Mouse (Mus musculus) ES-CJ7 (cell line): ENCODE measurements around the gene Ribc2.

Source experiments
- DNase-seq: peaks from one replicate; pipeline ENCODE4 v3.0.0; 2011; ENCODE audit warnings: low read depth, low spot score

Gene Ribc2

DNA sequence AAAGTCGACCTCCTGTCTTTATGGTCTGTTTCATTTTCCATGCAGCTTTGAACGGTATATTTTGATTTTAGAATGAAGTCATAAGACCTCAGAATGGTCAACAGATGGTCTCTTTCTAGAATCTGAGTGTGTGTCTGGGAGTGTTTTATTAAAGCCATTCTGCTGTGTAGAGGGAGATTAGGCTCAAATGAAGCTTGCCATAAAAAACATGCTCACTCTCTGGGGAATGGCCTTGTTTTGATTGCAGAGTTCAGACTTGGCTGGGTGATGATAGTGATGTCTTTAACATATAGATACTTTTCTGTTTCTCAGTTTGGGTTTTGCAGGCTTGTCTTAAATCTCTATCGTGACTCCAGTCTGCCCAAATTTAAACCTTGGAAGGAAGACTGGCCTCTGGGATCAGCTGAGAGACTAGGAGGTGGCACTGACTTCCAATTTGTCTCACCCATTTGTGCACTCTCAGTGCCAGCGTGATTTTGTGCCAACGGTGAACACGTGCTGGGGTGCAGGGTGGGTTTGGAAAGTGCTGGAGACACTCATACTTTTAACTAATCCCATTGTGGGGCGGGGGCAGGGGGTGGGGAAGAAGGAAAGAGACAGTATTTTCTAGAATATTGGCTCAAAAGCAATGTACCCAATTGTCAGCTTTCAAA, 47.8 kb downstream of the Ribc2 start:
- DNase-seq: no peak

- no peak for DNase-seq
Measured at GRCm38 (mm10) chr15:85180368-85180767, 48.5 kb downstream of the Ribc2 start.

- DNase-seq: no peak
Measured at GRCm38 (mm10) chr15:85182063-85182462, 50.2 kb downstream of the Ribc2 start.

GRCm38 (mm10) chr15:85186916-85187315, 55.0 kb downstream of the Ribc2 start:
- no peak for DNase-seq

DNA sequence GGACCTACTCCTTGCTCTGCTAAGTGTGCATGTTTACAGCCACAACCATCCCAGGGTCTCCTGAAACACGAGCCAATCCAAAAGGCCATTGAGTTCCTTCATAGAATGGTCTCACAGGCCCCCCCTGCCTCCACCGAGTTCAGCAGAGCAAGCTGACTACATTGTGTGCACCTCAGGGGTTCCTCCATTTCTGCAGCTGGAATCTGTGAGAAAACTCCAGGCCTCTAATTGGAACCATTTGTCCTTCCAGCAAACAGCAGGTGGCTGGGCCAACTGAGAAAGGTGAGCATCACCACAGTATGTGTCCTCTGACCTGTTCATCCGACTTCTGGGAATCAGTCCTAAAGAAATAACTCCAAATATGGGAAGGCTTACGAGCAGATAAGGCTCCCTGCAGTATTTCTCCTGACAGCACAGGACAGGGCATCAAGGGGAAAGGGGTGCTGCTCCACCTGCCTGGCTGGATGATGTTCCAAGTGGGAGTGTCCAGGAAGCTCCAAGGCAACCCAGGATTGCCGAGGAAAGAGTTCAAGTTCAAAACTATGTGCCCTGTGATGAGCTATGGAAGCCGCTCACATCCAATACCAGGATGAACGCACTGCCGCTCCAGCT, 56.4 kb downstream of the Ribc2 start:
- DNase-seq: no peak
